ENCODE assay signal across 20 mouse cellular contexts in the genomic region with DNA sequence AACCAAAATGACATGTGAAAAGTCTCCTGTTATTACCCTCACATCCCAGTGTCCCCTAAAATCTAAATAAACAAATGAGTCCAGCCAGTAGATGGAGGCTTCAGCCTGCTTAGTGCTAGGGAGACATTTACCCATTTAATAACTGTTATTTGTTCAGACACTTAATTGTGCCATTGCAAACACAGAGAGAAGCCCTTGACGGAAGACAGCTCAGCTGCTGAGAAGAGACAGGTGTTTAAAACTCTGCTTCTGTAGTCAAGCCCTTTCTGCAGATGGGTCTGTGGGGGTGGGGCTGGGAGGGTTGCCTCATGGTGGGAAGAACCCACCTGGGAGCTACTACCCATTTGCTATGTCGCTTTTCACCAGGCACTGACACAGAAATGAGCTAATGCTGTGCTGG.
DNase-seq lines count a peak whose midpoint lies in the region; ATAC-seq lines count a peak whose summit lies in the region.
"Had no signal": no experiment of that assay in that cellular context is flagged by ENCODE, and none has a peak within 500 bp of the region (broad histone marks: within the 10 kb centered on the region; RNA-seq: fewer than 3 reads in every experiment).

No protein-coding gene starts in this region.

- no peaks in the 10 kb centered on the region for H3K36me3 ChIP-seq in forebrain, embryonic 15.5 days
- H3K36me3 ChIP-seq in forebrain, embryonic 12.5 days (replicated peaks), result no peaks in the 10 kb centered on the region
- H3K36me3 ChIP-seq in midbrain, embryonic 14.5 days (ENCODE audit: control insufficient read depth, insufficient read depth, low read length), result no peaks in the 10 kb centered on the region
- H3K36me3 ChIP-seq in midbrain, embryonic 10.5 days, result no peaks in the 10 kb centered on the region
- H3K36me3 ChIP-seq in forebrain, embryonic 16.5 days (ENCODE audit: control insufficient read depth, insufficient read depth), result no peaks in the 10 kb centered on the region
- H3K36me3 ChIP-seq: embryonic facial prominence, embryonic 15.5 days; heart, embryonic 13.5 days; hindbrain, embryonic 12.5 days had no signal

- no peaks in the 10 kb centered on the region for H3K9me3 ChIP-seq in forebrain, embryonic 15.5 days
- no peaks in the 10 kb centered on the region for H3K9me3 ChIP-seq in forebrain, embryonic 12.5 days
- H3K9me3 ChIP-seq in midbrain, embryonic 14.5 days (ENCODE audit: control insufficient read depth, low read length), result no peaks in the 10 kb centered on the region
- no peaks in the 10 kb centered on the region for H3K9me3 ChIP-seq in midbrain, embryonic 10.5 days (replicated peaks)
- H3K9me3 ChIP-seq in forebrain, embryonic 16.5 days (ENCODE audit: control insufficient read depth, low read length), result no peaks in the 10 kb centered on the region
- H3K9me3 ChIP-seq: embryonic facial prominence, embryonic 15.5 days; heart, embryonic 13.5 days; hindbrain, embryonic 12.5 days had no signal

- DNase-seq in midbrain, embryonic 14.5 days, result peak; percentile 20
- no peak for DNase-seq in midbrain, embryonic 10.5 days (ENCODE audit: low spot score)
- peak; percentile 51 for DNase-seq in brain, adult 2 months (ENCODE audit: low read depth, low spot score)
- no peak for DNase-seq in thymus, postnatal 10 days (ENCODE audit: low spot score in 2 of 2)
- DNase-seq: cerebellum, adult 2 months; cerebellum, postnatal 14 days; embryo, embryonic 11 days; gastrocnemius, adult 2 months; gastrocnemius, postnatal 25 days; heart, postnatal 36 days had no signal

- ATAC-seq in forebrain, embryonic 15.5 days (replicated peaks), result 0 out of 2 replicates have a peak, but pooled peaks have one; percentile 51
- ATAC-seq in forebrain, embryonic 12.5 days (ENCODE audit: low FRiP score), result no peak
- no peak for ATAC-seq in midbrain, embryonic 14.5 days (ENCODE audit: low FRiP score, low TSS enrichment)
- ATAC-seq in forebrain, embryonic 16.5 days, result 0 out of 2 replicates have a peak, but pooled peaks have one; percentile 49
- ATAC-seq: activated CD4-positive, CD25-positive, alpha-beta regulatory T cell, adult 4 months; intestine, embryonic 16.5 days; Patski had no signal

- no peak overlapping the region for H3K9ac ChIP-seq in forebrain, embryonic 15.5 days (replicated peaks)
- H3K9ac ChIP-seq in forebrain, embryonic 12.5 days, result no peak overlapping the region
- no peak overlapping the region for H3K9ac ChIP-seq in midbrain, embryonic 14.5 days (replicated peaks; ENCODE audit: low read length)
- no peak overlapping the region for H3K9ac ChIP-seq in forebrain, embryonic 16.5 days (replicated peaks; ENCODE audit: low read depth, low read length)
- H3K9ac ChIP-seq: embryonic facial prominence, embryonic 15.5 days; heart, embryonic 13.5 days; hindbrain, embryonic 12.5 days had no signal

- H3K27ac ChIP-seq in forebrain, embryonic 15.5 days (replicated peaks), result no peak overlapping the region
- H3K27ac ChIP-seq in forebrain, embryonic 12.5 days, result no peak overlapping the region
- H3K27ac ChIP-seq in midbrain, embryonic 14.5 days (replicated peaks; ENCODE audit: low read depth, low read length), result no peak overlapping the region
- no peak overlapping the region for H3K27ac ChIP-seq in midbrain, embryonic 10.5 days (replicated peaks)
- no peak overlapping the region for H3K27ac ChIP-seq in forebrain, embryonic 16.5 days (ENCODE audit: low read length)
- H3K27ac ChIP-seq: embryonic facial prominence, embryonic 15.5 days; gastrocnemius, adult 2 months; heart, embryonic 13.5 days; hindbrain, embryonic 12.5 days had no signal

- H3K4me3 ChIP-seq in forebrain, embryonic 15.5 days, result no peak overlapping the region
- H3K4me3 ChIP-seq in forebrain, embryonic 12.5 days (replicated peaks), result no peak overlapping the region
- no peak overlapping the region for H3K4me3 ChIP-seq in midbrain, embryonic 14.5 days (replicated peaks; ENCODE audit: low read depth, low read length)
- no peak overlapping the region for H3K4me3 ChIP-seq in midbrain, embryonic 10.5 days
- no peak overlapping the region for H3K4me3 ChIP-seq in forebrain, embryonic 16.5 days (replicated peaks; ENCODE audit: low read length)
- H3K4me3 ChIP-seq: embryonic facial prominence, embryonic 15.5 days; erythroblast, embryonic 14.5 days; gastrocnemius, adult 2 months; heart, embryonic 13.5 days; hindbrain, embryonic 12.5 days had no signal

- 42% methylated on average over 2 of the region's 2 CpGs for WGBS in forebrain, embryonic 15.5 days
- 29% methylated on average over 2 of the region's 2 CpGs for WGBS in forebrain, embryonic 12.5 days
- WGBS in midbrain, embryonic 14.5 days, result 40% methylated on average over 2 of the region's 2 CpGs
- WGBS in midbrain, embryonic 10.5 days, result 69% methylated on average over 2 of the region's 2 CpGs
- WGBS in forebrain, embryonic 16.5 days, result 20% methylated on average over 2 of the region's 2 CpGs

- H3K4me2 ChIP-seq in forebrain, embryonic 15.5 days (replicated peaks), result no peak overlapping the region
- no peak overlapping the region for H3K4me2 ChIP-seq in forebrain, embryonic 12.5 days
- H3K4me2 ChIP-seq in midbrain, embryonic 14.5 days (ENCODE audit: low read length), result no peak overlapping the region
- no peak overlapping the region for H3K4me2 ChIP-seq in forebrain, embryonic 16.5 days (ENCODE audit: low read length)
- H3K4me2 ChIP-seq: embryonic facial prominence, embryonic 15.5 days; heart, embryonic 13.5 days; hindbrain, embryonic 12.5 days had no signal

- peaks cover 27% of the 10 kb centered on the region for H3K4me1 ChIP-seq in forebrain, embryonic 15.5 days
- peaks cover 12% of the 10 kb centered on the region for H3K4me1 ChIP-seq in forebrain, embryonic 12.5 days
- no peaks in the 10 kb centered on the region for H3K4me1 ChIP-seq in midbrain, embryonic 14.5 days (ENCODE audit: control insufficient read depth, insufficient read depth, low read length)
- peaks cover 18% of the 10 kb centered on the region for H3K4me1 ChIP-seq in midbrain, embryonic 10.5 days
- H3K4me1 ChIP-seq in forebrain, embryonic 16.5 days (replicated peaks; ENCODE audit: control insufficient read depth, insufficient read depth, low read length), result peaks cover 9% of the 10 kb centered on the region; the same call in 1 of the 2 replicates
- H3K4me1 ChIP-seq: embryonic facial prominence, embryonic 15.5 days; heart, embryonic 13.5 days had no signal

- H3K27me3 ChIP-seq in forebrain, embryonic 15.5 days, result no peaks in the 10 kb centered on the region
- H3K27me3 ChIP-seq in forebrain, embryonic 12.5 days, result no peaks in the 10 kb centered on the region
- H3K27me3 ChIP-seq in midbrain, embryonic 14.5 days (ENCODE audit: control insufficient read depth, insufficient read depth, low read length), result no peaks in the 10 kb centered on the region
- H3K27me3 ChIP-seq in midbrain, embryonic 10.5 days (ENCODE audit: low read depth, poor library complexity, severe bottlenecking), result no peaks in the 10 kb centered on the region
- no peaks in the 10 kb centered on the region for H3K27me3 ChIP-seq in forebrain, embryonic 16.5 days (replicated peaks; ENCODE audit: control insufficient read depth, insufficient read depth, low read length)
- H3K27me3 ChIP-seq: heart, embryonic 13.5 days; hindbrain, embryonic 12.5 days had no signal

Comparison
In these comparisons a context has a peak if more than half of its experiments do, and no peak if none do; other contexts are left out.
1. ATAC-seq: peak in forebrain, embryonic 15.5 days (single experiment) and forebrain, embryonic 16.5 days (single experiment); none in forebrain, embryonic 12.5 days (single experiment) and midbrain, embryonic 14.5 days (single experiment).
2. DNase-seq: peak in midbrain, embryonic 14.5 days (single experiment) and brain, adult 2 months (single experiment); none in midbrain, embryonic 10.5 days (single experiment) and thymus, postnatal 10 days (0 of 2).